Mouse (Mus musculus): ENCODE data around the gene Acot7. TPM values are rescaled to one million over a fixed set of nuclear protein-coding genes. Genes with fewer than 3 reads are reported as not detected.

Acot7 gene
- polyA plus RNA-seq, 1 experiment from 2014 or later = 118 TPM

- Histone ChIP-seq H3K4me3 (peak overlapping the region; percentile 48), H3K27me3 (ENCODE audit: insufficient read depth, poor library complexity, severe bottlenecking) (peaks cover 89% of the 10 kb centered on the region), H3K27ac (0 out of 2 replicates have a peak overlapping the region, but pooled peaks have one; percentile 35), H3K9me3 (no peaks in the 10 kb centered on the region), H3K4me1 (replicated peaks) (peaks cover 15% of the 10 kb centered on the region), H3K36me3 (no peaks in the 10 kb centered on the region)
- DNase-seq (ENCODE audit: low spot score) = peak; percentile 89
- WGBS = 4% methylated on average over 51 of the region's 51 CpGs
Measured at GRCm38 (mm10) chr4:152138497-152139260, 39.3 kb upstream of the Acot7 start.

DNA sequence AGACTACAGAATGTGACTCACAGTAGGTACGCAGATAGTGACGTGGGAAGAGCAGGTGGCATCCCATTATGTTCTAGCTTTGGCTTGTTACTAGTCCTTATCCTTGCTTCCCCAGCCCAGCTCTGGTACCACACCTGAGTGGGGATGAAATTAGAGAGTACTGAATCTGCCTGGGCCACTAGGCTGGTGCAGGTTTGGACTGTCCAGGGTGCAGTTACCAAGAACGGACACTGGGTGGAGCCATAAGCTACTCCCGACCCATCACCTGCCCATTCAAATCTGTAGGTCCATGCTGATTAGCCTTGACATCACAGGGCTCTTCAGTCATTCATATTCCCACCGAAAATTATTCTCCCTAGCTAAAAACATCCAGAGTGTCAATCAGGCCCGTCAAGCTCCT is 37.5 kb upstream of the Acot7 start:
- 30% methylated on average over 6 of the region's 6 CpGs for WGBS
- Histone ChIP-seq H3K4me1 (replicated peaks) (peaks cover 15% of the 10 kb centered on the region), H3K27ac (no peak overlapping the region), H3K4me3 (no peak overlapping the region), H3K27me3 (ENCODE audit: insufficient read depth, poor library complexity, severe bottlenecking) (peaks cover 78% of the 10 kb centered on the region), H3K9me3 (no peaks in the 10 kb centered on the region), H3K36me3 (no peaks in the 10 kb centered on the region)
- DNase-seq (ENCODE audit: low spot score) = no peak

DNA sequence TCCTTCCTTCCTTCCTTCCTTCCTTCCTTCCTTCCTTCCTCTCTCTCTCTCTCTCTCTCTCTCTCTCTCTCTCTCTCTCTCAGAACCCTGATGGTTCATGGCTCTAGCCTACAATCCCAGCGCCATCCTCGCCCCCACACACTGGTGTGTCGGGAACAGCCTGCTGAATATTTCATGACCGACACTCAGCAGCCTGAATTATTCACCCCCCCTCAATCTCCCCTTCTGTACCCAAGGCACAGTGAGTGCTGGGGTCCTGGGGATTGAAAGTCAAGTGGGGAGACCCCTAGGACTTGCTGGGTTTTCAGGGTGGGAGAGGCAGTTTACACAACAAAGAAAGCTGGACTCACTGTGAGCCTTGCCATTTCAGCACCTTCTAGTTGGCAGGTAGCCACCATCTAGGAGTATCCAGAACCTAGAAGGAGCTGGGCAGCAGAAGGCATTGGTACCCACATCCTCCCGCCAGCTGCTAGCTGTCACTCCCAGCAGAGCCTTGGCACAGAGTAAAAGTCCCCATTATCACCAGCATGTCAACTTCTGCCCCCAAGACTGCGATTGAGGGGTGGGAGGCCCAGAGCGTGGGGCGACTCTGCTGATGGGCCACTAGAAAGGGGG is 36.3 kb upstream of the Acot7 start:
- Histone ChIP-seq H3K27me3 (ENCODE audit: insufficient read depth, poor library complexity, severe bottlenecking) (peaks cover 78% of the 10 kb centered on the region), H3K4me3 (no peak overlapping the region), H3K36me3 (no peaks in the 10 kb centered on the region), H3K4me1 (replicated peaks) (peaks cover 20% of the 10 kb centered on the region), H3K27ac (no peak overlapping the region), H3K9me3 (no peaks in the 10 kb centered on the region)
- no peak for DNase-seq (ENCODE audit: low spot score)
- WGBS = 77% methylated on average over 8 of the region's 8 CpGs

- Histone ChIP-seq H3K27me3 (ENCODE audit: insufficient read depth, poor library complexity, severe bottlenecking) (peaks cover 78% of the 10 kb centered on the region), H3K27ac (no peak overlapping the region), H3K4me1 (replicated peaks) (peaks cover 18% of the 10 kb centered on the region), H3K4me3 (no peak overlapping the region), H3K9me3 (no peaks in the 10 kb centered on the region), H3K36me3 (no peaks in the 10 kb centered on the region)
- no peak for DNase-seq (ENCODE audit: low spot score)
- 36% methylated on average over 1 of the region's 1 CpGs for WGBS
Measured at GRCm38 (mm10) chr4:152143632-152144031, 34.3 kb upstream of the Acot7 start.

GRCm38 (mm10) chr4:152145473-152145872 is 32.5 kb upstream of the Acot7 start:
- 75% methylated on average over 10 of the region's 10 CpGs for WGBS
- Histone ChIP-seq H3K27ac (no peak overlapping the region), H3K9me3 (no peaks in the 10 kb centered on the region), H3K4me3 (no peak overlapping the region), H3K4me1 (replicated peaks) (peaks cover 12% of the 10 kb centered on the region), H3K27me3 (ENCODE audit: insufficient read depth, poor library complexity, severe bottlenecking) (peaks cover 84% of the 10 kb centered on the region), H3K36me3 (no peaks in the 10 kb centered on the region)
- no peak for DNase-seq (ENCODE audit: low spot score)

GRCm38 (mm10) chr4:152146033-152146827 is 31.7 kb upstream of the Acot7 start:
- H3K27me3 ChIP-seq (ENCODE audit: insufficient read depth, poor library complexity, severe bottlenecking) = peaks cover 86% of the 10 kb centered on the region
- WGBS = 66% methylated on average over 11 of the region's 11 CpGs
- H3K4me3 ChIP-seq = no peak overlapping the region

GRCm38 (mm10) chr4:152150546-152150945 is 27.4 kb upstream of the Acot7 start:
- Histone ChIP-seq H3K9me3 (no peaks in the 10 kb centered on the region), H3K4me1 (replicated peaks) (peaks cover 34% of the 10 kb centered on the region), H3K27me3 (ENCODE audit: insufficient read depth, poor library complexity, severe bottlenecking) (peaks cover 100% of the 10 kb centered on the region), H3K4me3 (no peak overlapping the region), H3K36me3 (no peaks in the 10 kb centered on the region), H3K27ac (no peak overlapping the region)
- DNase-seq (ENCODE audit: low spot score) = no peak
- WGBS = 71% methylated on average over 4 of the region's 4 CpGs

More at GRCm38 (mm10) chr4:152146033-152146827, 31.7 kb upstream of the Acot7 start:
- no peak overlapping the region for H3K27ac ChIP-seq
- H3K36me3 ChIP-seq = no peaks in the 10 kb centered on the region
- no peaks in the 10 kb centered on the region for H3K9me3 ChIP-seq
- DNase-seq (ENCODE audit: low spot score) = no peak
- H3K4me1 ChIP-seq (replicated peaks) = peaks cover 12% of the 10 kb centered on the region

GRCm38 (mm10) chr4:152151451-152151965 is 26.4 kb upstream of the Acot7 start:
- 19% methylated on average over 7 of the region's 7 CpGs for WGBS
- no peak for DNase-seq (ENCODE audit: low spot score)
- Histone ChIP-seq H3K36me3 (no peaks in the 10 kb centered on the region), H3K9me3 (no peaks in the 10 kb centered on the region), H3K4me3 (peak overlapping the region; percentile 49), H3K4me1 (replicated peaks) (peaks cover 27% of the 10 kb centered on the region), H3K27ac (peak overlapping the region; percentile 42; the same call in 1 of the 2 replicates), H3K27me3 (ENCODE audit: insufficient read depth, poor library complexity, severe bottlenecking) (peaks cover 96% of the 10 kb centered on the region)

DNA sequence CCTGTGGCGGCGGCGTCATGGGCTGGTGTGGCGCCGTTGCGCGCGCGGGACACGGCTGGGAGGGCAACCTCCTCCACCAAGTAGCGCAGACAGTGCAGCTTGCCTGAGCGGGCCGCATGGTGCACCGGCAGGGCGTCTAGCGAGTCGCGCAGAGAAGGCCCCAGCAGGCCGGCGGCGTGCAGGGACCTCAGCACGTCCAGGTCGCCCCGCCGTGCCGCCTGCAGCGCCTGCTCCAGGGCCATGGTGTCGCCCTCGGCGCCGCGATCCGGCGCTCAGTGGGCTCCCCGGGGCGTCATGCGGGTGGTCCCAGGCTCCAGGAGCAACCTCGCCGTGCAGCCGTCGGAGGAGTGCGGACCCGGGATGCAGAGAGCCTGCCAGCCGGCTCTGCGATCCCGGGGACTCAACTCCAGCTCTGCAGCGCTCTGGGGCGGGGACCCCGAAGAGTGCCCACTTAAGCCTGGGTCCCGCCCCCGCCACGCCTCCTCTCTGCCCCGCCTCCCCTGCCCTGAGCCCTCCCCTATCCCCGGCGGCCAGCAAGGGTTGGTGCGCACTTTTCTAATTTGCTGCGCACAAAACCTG is 25.9 kb upstream of the Acot7 start, which contains the start of gene Espn:
TSS of gene Espn (minus strand) at position 406 of the 579 bp plus-strand sequence.
- peak; percentile 74 for DNase-seq (ENCODE audit: low spot score)
- Histone ChIP-seq H3K4me3 (peak within 1 kb of the TSS; percentile 49), H3K4me1 (replicated peaks) (peaks cover 23% of the 10 kb centered on the region), H3K9me3 (no peaks in the 10 kb centered on the region), H3K36me3 (no peaks in the 10 kb centered on the region), H3K27ac (peak within 1 kb of the TSS; percentile 42; the same call in 1 of the 2 replicates), H3K27me3 (ENCODE audit: insufficient read depth, poor library complexity, severe bottlenecking) (peaks cover 95% of the 10 kb centered on the region)
- WGBS = under 1% methylated on average over 57 of the region's 57 CpGs

DNA sequence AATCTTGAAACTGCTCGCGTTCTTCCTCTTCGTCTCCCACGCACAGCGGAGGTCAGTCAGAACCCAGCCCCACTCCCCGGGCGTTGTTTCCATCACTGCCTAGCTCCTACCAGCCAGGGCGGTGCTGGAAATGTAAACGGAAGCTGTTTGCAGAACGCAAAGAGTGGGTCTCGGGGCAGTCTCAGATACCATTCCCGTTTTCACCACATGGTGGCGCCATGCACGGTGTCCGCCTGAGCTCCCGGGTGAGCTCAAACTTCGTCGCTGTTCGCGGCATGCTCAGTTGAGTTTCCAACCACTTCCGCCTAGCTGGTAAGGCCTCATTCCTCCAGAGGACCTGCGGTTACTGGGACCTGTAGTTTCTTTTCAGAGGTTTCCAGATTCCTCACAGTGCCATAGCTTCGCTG is 24.2 kb upstream of the Acot7 start:
- DNase-seq (ENCODE audit: low spot score) = peak; percentile 86
- Histone ChIP-seq H3K27ac (no peak overlapping the region), H3K4me1 (replicated peaks) (peaks cover 31% of the 10 kb centered on the region), H3K4me3 (peak overlapping the region; percentile 42), H3K36me3 (no peaks in the 10 kb centered on the region), H3K27me3 (ENCODE audit: insufficient read depth, poor library complexity, severe bottlenecking) (peaks cover 95% of the 10 kb centered on the region), H3K9me3 (no peaks in the 10 kb centered on the region)
- 2% methylated on average over 23 of the region's 23 CpGs for WGBS

DNA sequence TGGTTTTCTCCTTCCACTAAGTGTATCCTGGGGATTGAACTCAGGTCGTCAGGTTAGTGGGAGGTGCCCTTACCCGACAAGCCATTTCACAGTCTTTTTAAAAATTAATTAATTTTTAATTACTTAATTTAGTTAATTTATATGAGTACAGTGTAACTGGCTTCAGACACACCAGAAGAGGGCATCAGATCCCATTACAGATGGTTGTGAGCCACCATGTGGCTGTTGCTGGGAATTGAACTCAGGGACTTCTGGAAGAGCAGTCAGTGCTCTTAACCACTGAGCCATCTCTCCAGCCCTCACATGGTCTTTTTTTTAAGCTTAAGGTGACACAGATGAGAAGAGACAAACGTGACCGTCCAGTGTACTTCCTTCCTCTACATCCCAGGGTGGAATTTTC is 22.9 kb upstream of the Acot7 start:
- 70% methylated on average over 4 of the region's 4 CpGs for WGBS
- Histone ChIP-seq H3K4me3 (no peak overlapping the region), H3K27ac (no peak overlapping the region), H3K36me3 (no peaks in the 10 kb centered on the region), H3K9me3 (no peaks in the 10 kb centered on the region), H3K27me3 (ENCODE audit: insufficient read depth, poor library complexity, severe bottlenecking) (peaks cover 95% of the 10 kb centered on the region), H3K4me1 (replicated peaks) (peaks cover 43% of the 10 kb centered on the region)
- DNase-seq (ENCODE audit: low spot score) = no peak

Data from hindbrain, embryonic 10.5 days (tissue).